In genomic region chr5:113208048-113208447, GRCm38 (mm10) we compare ENCODE assay signal across 11 mouse cellular contexts. TPM values are rescaled to one million over a fixed set of nuclear protein-coding genes. Genes with fewer than 3 reads are reported as not detected.
DNase-seq lines count a peak whose midpoint lies in the region; ATAC-seq lines count a peak whose summit lies in the region.
"Had no signal": no experiment of that assay in that cellular context is flagged by ENCODE, and none has a peak within 500 bp of the region (broad histone marks: within the 10 kb centered on the region; RNA-seq: fewer than 3 reads in every experiment).

No protein-coding gene starts in this region.

- ATAC-seq in liver, embryonic 13.5 days (ENCODE audit: low read depth): no peak
- ATAC-seq in liver, embryonic 11.5 days (replicated peaks; ENCODE audit: low FRiP score): no peak
- no peak for ATAC-seq in stomach, embryonic 14.5 days (ENCODE audit: insufficient number of reproducible peaks, insufficient read depth, low FRiP score, low read depth)
- ATAC-seq in granulocyte monocyte progenitor cell, adult 5-6 weeks (replicated peaks; ENCODE audit: poor library complexity, severe bottlenecking): no peak
- ATAC-seq: Patski had no signal

- WGBS in liver, embryonic 13.5 days (ENCODE audit: insufficient replicate concordance): 43% methylated on average over 4 of the region's 4 CpGs
- 58% methylated on average over 4 of the region's 4 CpGs for WGBS in liver, embryonic 11.5 days
- WGBS in stomach, embryonic 14.5 days: 69% methylated on average over 4 of the region's 4 CpGs

- H3K9ac ChIP-seq in liver, embryonic 13.5 days: no peak overlapping the region
- H3K9ac ChIP-seq in liver, embryonic 11.5 days (ENCODE audit: low read depth, low read length): no peak overlapping the region
- H3K9ac ChIP-seq in stomach, embryonic 14.5 days (replicated peaks; ENCODE audit: low read depth, low read length): no peak overlapping the region
- H3K9ac ChIP-seq: embryonic facial prominence, embryonic 13.5 days had no signal

- no peak overlapping the region for H3K4me3 ChIP-seq in liver, embryonic 13.5 days (replicated peaks)
- H3K4me3 ChIP-seq in liver, embryonic 11.5 days (ENCODE audit: low read depth, low read length): no peak overlapping the region
- no peak overlapping the region for H3K4me3 ChIP-seq in stomach, embryonic 14.5 days (ENCODE audit: low read depth, low read length)
- H3K4me3 ChIP-seq: embryonic facial prominence, embryonic 13.5 days had no signal

- no peaks in the 10 kb centered on the region for H3K36me3 ChIP-seq in liver, embryonic 13.5 days
- H3K36me3 ChIP-seq in liver, embryonic 11.5 days (ENCODE audit: control insufficient read depth, insufficient read depth, low read length): no peaks in the 10 kb centered on the region
- no peaks in the 10 kb centered on the region for H3K36me3 ChIP-seq in stomach, embryonic 14.5 days (ENCODE audit: control insufficient read depth, insufficient read depth, low read length)
- H3K36me3 ChIP-seq: embryonic facial prominence, embryonic 13.5 days had no signal

- no peak overlapping the region for H3K4me2 ChIP-seq in liver, embryonic 13.5 days
- no peak overlapping the region for H3K4me2 ChIP-seq in liver, embryonic 11.5 days
- H3K4me2 ChIP-seq in stomach, embryonic 14.5 days (replicated peaks; ENCODE audit: low read depth, low read length): no peak overlapping the region
- H3K4me2 ChIP-seq: embryonic facial prominence, embryonic 13.5 days had no signal

- H3K9me3 ChIP-seq in liver, embryonic 13.5 days (replicated peaks): no peaks in the 10 kb centered on the region
- no peaks in the 10 kb centered on the region for H3K9me3 ChIP-seq in liver, embryonic 11.5 days (ENCODE audit: control insufficient read depth, low read length)
- H3K9me3 ChIP-seq in stomach, embryonic 14.5 days (ENCODE audit: control insufficient read depth, low read depth, low read length): no peaks in the 10 kb centered on the region

- peak overlapping the region; percentile 13 for H3K27ac ChIP-seq in liver, embryonic 13.5 days
- H3K27ac ChIP-seq in liver, embryonic 11.5 days (ENCODE audit: low read depth, low read length): no peak overlapping the region
- peak overlapping the region; percentile 89; the same call in 1 of the 2 replicates for H3K27ac ChIP-seq in stomach, embryonic 14.5 days (ENCODE audit: low read length)

- peaks cover 57% of the 10 kb centered on the region for H3K4me1 ChIP-seq in liver, embryonic 13.5 days (replicated peaks)
- H3K4me1 ChIP-seq in liver, embryonic 11.5 days (replicated peaks; ENCODE audit: control insufficient read depth, insufficient read depth, low read length): peaks cover 27% of the 10 kb centered on the region
- H3K4me1 ChIP-seq in stomach, embryonic 14.5 days (ENCODE audit: control insufficient read depth, insufficient read depth, low read length): peaks cover 25% of the 10 kb centered on the region

- no peaks in the 10 kb centered on the region for H3K27me3 ChIP-seq in liver, embryonic 13.5 days
- no peaks in the 10 kb centered on the region for H3K27me3 ChIP-seq in liver, embryonic 11.5 days (replicated peaks; ENCODE audit: control insufficient read depth, insufficient read depth, low read length)
- no peaks in the 10 kb centered on the region for H3K27me3 ChIP-seq in stomach, embryonic 14.5 days (ENCODE audit: control insufficient read depth, insufficient read depth, low read length)
- H3K27me3 ChIP-seq: embryonic facial prominence, embryonic 13.5 days; Patski had no signal

- DNase-seq in liver, embryonic 13.5 days: no peak
- no peak for DNase-seq in liver, embryonic 11.5 days (ENCODE audit: low spot score)
- peak; percentile 86 to 92 for DNase-seq in heart, adult 18-20 months
- DNase-seq in kidney, adult 9 months: peak; percentile 69
- DNase-seq in right cerebral cortex, postnatal 14 days: no peak
- no peak for DNase-seq in frontal cortex, postnatal 36 days (ENCODE audit: low spot score in 2 of 2)

RNA-seq across cellular contexts. Expression of gene 2900026A02Rik, which starts 13.0 kb away (rescaled TPM):
- 0.98 and 1.2 TPM in 2 replicates for polyA plus RNA-seq in liver, embryonic 13.5 days (2015; fragmentation: Nextera tagmentation; extraction: Ambion mirVana)
- 1.8 and 2.2 TPM in 2 replicates for polyA plus RNA-seq in liver, embryonic 11.5 days (2014; fragmentation: Nextera tagmentation; extraction: Ambion mirVana)
- total RNA-seq in heart, adult 18-20 months (2021): 10 to 100 TPM; 19.2 to 21.1 TPM
- polyA plus RNA-seq in stomach, embryonic 14.5 days (2014; fragmentation: Nextera tagmentation; extraction: Ambion mirVana): 9.2 and 10.2 TPM in 2 replicates
- 3.0 and 4.1 TPM in 2 replicates for total RNA-seq in granulocyte monocyte progenitor cell, adult 5-6 weeks (2014; fragmentation: Nextera tagmentation)
- 0.47 and 0.88 TPM in 2 replicates for total RNA-seq in granulocyte monocyte progenitor cell, adult 5-6 weeks (2017)

RNA-seq across cellular contexts. Expression of gene Tmem211, which starts 18.7 kb away (rescaled TPM):
- polyA plus RNA-seq in liver, embryonic 13.5 days (2015; fragmentation: Nextera tagmentation; extraction: Ambion mirVana): not detected in 2 replicates
- 0.09 TPM in 1 of 2 replicates, not detected in the other for polyA plus RNA-seq in liver, embryonic 11.5 days (2014; fragmentation: Nextera tagmentation; extraction: Ambion mirVana)
- total RNA-seq in heart, adult 18-20 months (2021): not detected
- polyA plus RNA-seq in stomach, embryonic 14.5 days (2014; fragmentation: Nextera tagmentation; extraction: Ambion mirVana): not detected in 2 replicates
- total RNA-seq in granulocyte monocyte progenitor cell, adult 5-6 weeks (2014; fragmentation: Nextera tagmentation): not detected in 2 replicates
- not detected in 2 replicates for total RNA-seq in granulocyte monocyte progenitor cell, adult 5-6 weeks (2017)
- polyA plus RNA-seq: embryonic facial prominence, embryonic 13.5 days; liver, embryonic 16.5 days; Patski had no signal

Comparison
In these comparisons a context has a peak if more than half of its experiments do, and no peak if none do; other contexts are left out.
1. DNase-seq: peak in heart, adult 18-20 months (2 of 2) and kidney, adult 9 months (single experiment); none in liver, embryonic 13.5 days (single experiment), liver, embryonic 11.5 days (single experiment), right cerebral cortex, postnatal 14 days (single experiment) and frontal cortex, postnatal 36 days (0 of 2).